Mouse (Mus musculus) intestine, embryonic 16.5 days (tissue): ENCODE measurements around the gene Ctu2. TPM values are rescaled to one million over a fixed set of nuclear protein-coding genes. Genes with fewer than 3 reads are reported as not detected.

Experiments used
- ATAC-seq: fragments of 200-750 bp; cut with Nextera tagmentation; 2 replicates; pipeline ENCODE4 v1.8.0; 2017; ENCODE audit warnings: moderate TSS enrichment, moderate library complexity
- H3K27ac ChIP-seq: fragments of 300-500 bp; sonication (generic); 2 replicates; pipeline ENCODE4 v1.5.1; 2014; ENCODE audit warnings: mild to moderate bottlenecking, low read length
- H3K27me3 ChIP-seq: fragments of 300-500 bp; sonication (generic); replicated peaks from 2 replicates; pipeline ENCODE4 v1.6.1; 2014; ENCODE audit warnings: low read length, control low read depth, mixed read lengths; ENCODE audit not compliant: control insufficient read depth, insufficient read depth
- H3K36me3 ChIP-seq: fragments of 300-500 bp; sonication (generic); 2 replicates; pipeline ENCODE4 v1.6.1; 2014; ENCODE audit warnings: low read length, control low read depth; ENCODE audit not compliant: control insufficient read depth, insufficient read depth
- H3K4me1 ChIP-seq: fragments of 300-500 bp; sonication (generic); 2 replicates; pipeline ENCODE4 v1.6.1; 2014; ENCODE audit warnings: low read length, control low read depth, mixed read lengths; ENCODE audit not compliant: control insufficient read depth, insufficient read depth
- H3K4me2 ChIP-seq: fragments of 300-500 bp; sonication (generic); 2 replicates; pipeline ENCODE4 v1.6.1; 2014; ENCODE audit warnings: low read depth, low read length, control low read depth
- H3K4me3 ChIP-seq: fragments of 300-500 bp; sonication (generic); 2 replicates; pipeline ENCODE4 v1.5.1; 2014; ENCODE audit warnings: mild to moderate bottlenecking, low read length
- H3K9ac ChIP-seq: fragments of 300-500 bp; sonication (generic); 2 replicates; pipeline ENCODE4 v1.6.1; 2014; ENCODE audit warnings: low read depth, low read length
- H3K9me3 ChIP-seq: fragments of 300-500 bp; sonication (generic); 2 replicates; pipeline ENCODE4 v1.6.1; 2016; ENCODE audit warnings: low read length, control low read depth; ENCODE audit not compliant: control insufficient read depth
- WGBS: fragments of 180-500 bp; shearing (Covaris S2); extraction: QIAGEN DNeasy Blood & Tissue Kit; methylation state at CpG from one replicate; pipeline ENCODE4 v1.1.7; 2014; 5-methylcytosine and 5-hydroxymethylcytosine counted together
- polyA plus RNA-seq: library from polyadenylated mRNA; unstranded; fragments of >200 nt; fragmentation: Nextera tagmentation; extraction: Ambion mirVana; gene quantifications from 2 replicates; pipeline ENCODE4 v1.2.1, GENCODE M21; 2015

Ctu2 gene
- polyA plus RNA-seq, 1 experiment from 2014 or later = 43.6 TPM

DNA sequence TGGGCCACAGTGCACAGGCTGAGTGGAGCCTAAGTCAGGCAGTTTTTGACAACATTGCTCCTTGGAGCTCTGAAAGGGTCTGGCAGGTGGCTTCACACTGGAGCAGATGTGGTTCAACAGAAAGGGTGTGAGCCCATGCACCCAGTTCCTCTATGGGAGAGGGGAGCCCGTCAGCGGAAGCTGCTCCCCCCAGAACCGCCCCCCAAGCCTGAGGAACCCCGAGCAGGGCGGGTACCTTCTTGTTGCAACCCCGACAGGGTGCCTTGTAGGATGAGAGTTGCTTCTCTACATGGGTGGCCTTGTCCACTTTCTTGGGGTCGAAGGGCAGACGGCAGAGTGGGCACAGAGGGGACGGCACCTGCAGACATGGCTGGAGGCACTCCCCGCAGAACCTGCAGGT is 6.0 kb upstream of the Ctu2 start:
- no peak for ATAC-seq
- Histone ChIP-seq H3K9ac (no peak overlapping the region), H3K27me3 (no peaks in the 10 kb centered on the region), H3K4me1 (peaks cover 7% of the 10 kb centered on the region), H3K36me3 (peaks cover 11% of the 10 kb centered on the region), H3K27ac (no peak overlapping the region), H3K9me3 (no peaks in the 10 kb centered on the region), H3K4me2 (no peak overlapping the region), H3K4me3 (no peak overlapping the region)
- 88% methylated on average over 10 of the region's 10 CpGs for WGBS

DNA sequence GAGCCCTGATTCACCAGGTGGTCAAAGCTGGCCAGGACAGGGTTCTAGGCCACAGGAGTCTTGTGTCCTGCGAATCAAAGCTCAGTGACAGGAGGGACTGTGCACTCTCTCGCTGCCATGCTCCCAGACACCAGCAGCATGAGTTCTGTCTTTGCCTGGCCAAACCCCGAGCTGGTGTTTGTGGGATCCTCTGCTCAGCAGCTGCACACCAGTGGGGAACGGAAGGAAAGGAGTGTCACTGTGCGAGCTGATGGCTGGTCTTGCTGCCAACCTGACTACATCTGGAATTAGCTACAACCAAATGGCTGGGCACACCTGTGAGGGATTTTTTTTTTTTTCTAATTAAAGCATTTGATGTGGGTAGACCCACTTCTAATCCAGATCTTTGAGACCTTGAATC is 5.3 kb upstream of the Ctu2 start:
- Histone ChIP-seq H3K9me3 (no peaks in the 10 kb centered on the region), H3K4me3 (no peak overlapping the region), H3K27me3 (no peaks in the 10 kb centered on the region), H3K4me2 (no peak overlapping the region), H3K27ac (no peak overlapping the region), H3K4me1 (peaks cover 9% of the 10 kb centered on the region), H3K9ac (no peak overlapping the region), H3K36me3 (peaks cover 9% of the 10 kb centered on the region; the same call in 1 of the 2 replicates)
- WGBS = 80% methylated on average over 5 of the region's 5 CpGs
- no peak for ATAC-seq

DNA sequence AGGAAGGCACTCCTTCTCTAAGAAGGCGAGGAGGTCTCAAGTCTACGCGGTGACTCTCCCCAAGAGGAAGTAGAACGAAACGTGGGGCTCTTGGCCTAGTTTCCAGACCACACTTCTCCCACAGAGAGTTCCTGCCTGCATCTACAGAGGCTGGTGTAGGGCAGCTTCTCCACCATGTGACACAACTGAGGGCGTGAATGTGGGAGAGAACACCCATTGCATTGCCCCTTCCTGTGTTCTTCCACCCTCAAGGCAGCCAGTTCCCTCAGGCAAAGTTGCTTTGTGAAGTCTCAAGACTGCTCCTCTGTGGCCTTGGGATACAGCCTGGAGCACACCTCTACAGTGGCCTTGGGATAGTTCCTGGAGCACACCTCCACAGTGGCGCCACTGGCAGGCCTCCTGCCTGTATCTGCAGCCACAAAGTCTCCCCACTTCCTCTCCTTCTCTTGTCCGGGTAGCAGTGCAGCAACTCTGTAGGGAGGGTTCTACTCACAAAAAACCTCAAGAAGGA is 2.0 kb upstream of the Ctu2 start:
- Histone ChIP-seq H3K27me3 (no peaks in the 10 kb centered on the region), H3K4me3 (no peak overlapping the region), H3K4me2 (no peak overlapping the region), H3K4me1 (peaks cover 18% of the 10 kb centered on the region), H3K27ac (no peak overlapping the region; the same call in 1 of the 2 replicates), H3K9me3 (no peaks in the 10 kb centered on the region), H3K9ac (no peak overlapping the region), H3K36me3 (peaks cover 2% of the 10 kb centered on the region; the same call in 1 of the 2 replicates)
- ATAC-seq = no peak
- 84% methylated on average over 8 of the region's 8 CpGs for WGBS

DNA sequence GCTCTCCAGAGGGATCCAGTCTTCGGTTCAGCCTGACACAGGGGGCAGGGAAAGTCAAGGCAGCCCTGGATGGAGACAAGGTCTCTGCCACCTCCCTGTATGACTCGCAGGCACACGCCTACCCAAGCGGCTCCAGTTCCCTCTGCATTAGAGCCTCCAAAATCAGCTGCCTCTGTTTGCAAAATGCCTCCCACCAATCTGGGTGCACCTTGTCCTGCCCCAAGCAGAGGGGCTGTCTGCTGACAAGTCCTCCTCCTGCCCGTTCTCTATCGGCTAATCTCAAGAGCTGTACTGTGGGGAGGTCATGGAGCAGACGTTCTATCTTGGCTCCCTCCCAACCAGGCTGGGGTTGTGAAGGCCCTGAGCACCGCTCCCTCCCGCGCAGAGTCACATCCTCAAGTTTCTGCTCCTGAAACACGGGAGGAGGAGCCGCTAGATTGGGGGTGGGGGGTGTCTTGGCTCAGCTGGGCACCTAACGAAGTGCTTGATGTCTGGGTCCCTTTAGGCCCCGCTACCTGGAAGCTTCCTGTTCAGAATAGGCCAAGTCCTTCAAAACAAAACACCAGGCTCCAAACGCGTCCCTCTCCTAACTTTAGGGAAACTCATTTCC is 887 bp upstream of the Ctu2 start:
- H3K9me3 ChIP-seq = no peaks in the 10 kb centered on the region
- peak overlapping the region; percentile 68 for H3K27ac ChIP-seq
- H3K4me1 ChIP-seq = peaks cover 18% of the 10 kb centered on the region
- WGBS = 7% methylated on average over 16 of the region's 16 CpGs
- H3K36me3 ChIP-seq = peaks cover 11% of the 10 kb centered on the region
- peak; percentile 8; the same call in 1 of the 2 replicates for ATAC-seq
- peak overlapping the region; percentile 94 for H3K9ac ChIP-seq
- H3K27me3 ChIP-seq = no peaks in the 10 kb centered on the region
- peak overlapping the region; percentile 98 for H3K4me3 ChIP-seq
- peak overlapping the region; percentile 85 for H3K4me2 ChIP-seq

DNA sequence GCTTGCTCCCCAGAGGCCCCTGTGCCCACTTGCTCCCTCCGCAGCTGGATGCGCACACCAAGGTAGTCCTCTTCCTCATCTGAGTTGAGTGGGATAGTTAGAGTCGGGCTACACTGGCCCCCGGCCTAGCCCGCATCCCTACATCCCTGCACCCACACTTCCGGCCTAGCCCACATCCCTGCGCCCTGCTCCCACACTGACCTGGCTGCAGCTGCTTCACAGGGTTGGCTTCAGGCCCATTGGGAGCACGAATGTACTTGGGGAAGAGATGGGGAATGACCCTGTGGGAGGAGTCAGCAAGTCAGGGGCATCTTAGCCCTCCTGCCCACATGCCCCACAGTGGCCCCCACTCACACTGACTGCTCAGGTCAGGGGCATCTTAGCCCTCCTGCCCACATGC is 6.5 kb downstream of the Ctu2 start:
- H3K36me3 ChIP-seq = peaks cover 43% of the 10 kb centered on the region
- ATAC-seq = no peak
- H3K4me1 ChIP-seq = no peaks in the 10 kb centered on the region
- H3K9ac ChIP-seq = no peak overlapping the region
- H3K4me2 ChIP-seq = no peak overlapping the region
- no peak overlapping the region for H3K4me3 ChIP-seq
- WGBS = 92% methylated on average over 8 of the region's 8 CpGs
- no peaks in the 10 kb centered on the region for H3K9me3 ChIP-seq
- no peaks in the 10 kb centered on the region for H3K27me3 ChIP-seq
- no peak overlapping the region for H3K27ac ChIP-seq

GRCm38 (mm10) chr8:122483877-122484276 is 7.9 kb downstream of the Ctu2 start:
- no peak overlapping the region for H3K27ac ChIP-seq
- no peaks in the 10 kb centered on the region for H3K4me1 ChIP-seq
- H3K27me3 ChIP-seq = no peaks in the 10 kb centered on the region
- H3K36me3 ChIP-seq = peaks cover 48% of the 10 kb centered on the region
- H3K4me2 ChIP-seq = no peak overlapping the region
- WGBS = 95% methylated on average over 7 of the region's 7 CpGs
- no peak overlapping the region for H3K9ac ChIP-seq
- no peak for ATAC-seq
- H3K4me3 ChIP-seq = no peak overlapping the region
- no peaks in the 10 kb centered on the region for H3K9me3 ChIP-seq

- no peaks in the 10 kb centered on the region for H3K27me3 ChIP-seq
- no peak overlapping the region for H3K27ac ChIP-seq
- ATAC-seq = no peak
- WGBS = 78% methylated on average over 12 of the region's 12 CpGs
- H3K4me2 ChIP-seq = no peak overlapping the region
- H3K9ac ChIP-seq = no peak overlapping the region
- H3K4me1 ChIP-seq = no peaks in the 10 kb centered on the region
- no peaks in the 10 kb centered on the region for H3K9me3 ChIP-seq
- peaks cover 41% of the 10 kb centered on the region for H3K36me3 ChIP-seq
- H3K4me3 ChIP-seq = no peak overlapping the region
Measured at GRCm38 (mm10) chr8:122484831-122485230, 8.9 kb downstream of the Ctu2 start.

GRCm38 (mm10) chr8:122488387-122488786 is 12.4 kb downstream of the Ctu2 start:
- 91% methylated on average over 9 of the region's 9 CpGs for WGBS
- no peak overlapping the region for H3K27ac ChIP-seq
- no peak overlapping the region for H3K9ac ChIP-seq
- no peaks in the 10 kb centered on the region for H3K27me3 ChIP-seq
- no peak overlapping the region for H3K4me2 ChIP-seq
- H3K4me1 ChIP-seq = no peaks in the 10 kb centered on the region
- peaks cover 33% of the 10 kb centered on the region for H3K36me3 ChIP-seq
- no peaks in the 10 kb centered on the region for H3K9me3 ChIP-seq
- H3K4me3 ChIP-seq = no peak overlapping the region
- ATAC-seq = no peak

DNA sequence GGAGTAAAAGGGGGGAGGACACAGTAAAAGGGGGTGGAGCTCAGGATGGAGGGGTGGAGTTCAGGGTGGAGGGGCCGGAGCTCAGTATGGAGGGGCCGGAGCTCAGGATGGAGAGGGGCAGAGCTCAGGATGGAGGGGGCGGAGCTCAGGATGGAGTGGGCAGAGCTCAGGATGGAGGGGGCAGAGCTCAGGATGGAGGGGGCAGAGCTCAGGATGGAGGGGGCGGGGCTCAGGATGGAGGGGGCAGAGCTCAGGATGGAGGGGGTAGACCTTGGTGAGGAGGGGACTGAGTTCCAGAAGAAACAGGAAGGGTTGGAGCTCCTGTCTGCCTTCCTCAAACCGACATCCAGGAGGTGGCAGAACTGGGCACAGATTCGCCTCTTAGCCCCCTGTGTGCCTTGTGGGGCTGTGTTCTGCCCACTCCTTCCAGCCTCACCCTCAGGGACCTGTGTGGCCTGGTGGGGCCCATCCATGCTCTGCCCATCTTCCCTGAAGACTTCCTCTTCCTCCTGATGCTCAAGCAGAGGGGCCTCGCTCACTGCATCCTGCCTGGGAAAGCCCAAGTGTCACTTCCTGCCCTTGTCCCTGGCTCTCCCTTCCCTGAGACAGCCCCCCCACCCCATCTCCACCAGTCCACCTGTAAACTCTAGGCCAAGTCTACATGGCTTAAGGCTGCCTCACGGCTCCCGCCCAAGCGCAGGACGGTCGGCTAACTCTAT is 21.2 kb downstream of the Ctu2 start:
- H3K9me3 ChIP-seq = no peaks in the 10 kb centered on the region
- no peak overlapping the region for H3K4me2 ChIP-seq
- H3K36me3 ChIP-seq = peaks cover 37% of the 10 kb centered on the region
- no peaks in the 10 kb centered on the region for H3K4me1 ChIP-seq
- no peak overlapping the region for H3K27ac ChIP-seq
- no peaks in the 10 kb centered on the region for H3K27me3 ChIP-seq
- no peak overlapping the region for H3K4me3 ChIP-seq
- no peak for ATAC-seq
- H3K9ac ChIP-seq = no peak overlapping the region
- 81% methylated on average over 12 of the region's 12 CpGs for WGBS
